Mouse (Mus musculus): ENCODE data around the gene Eif2ak3.

GRCm38 (mm10) chr6:70931801-70932200 is 87.5 kb downstream of the Eif2ak3 start:
- TF ChIP-seq CTCF (IDR thresholded peaks at IDR 0.05; ENCODE audit: borderline replicate concordance, control insufficient read depth, extremely low read depth, insufficient read depth, low read length, poor library complexity) = no peak
- TF ChIP-seq POLR2A (IDR thresholded peaks at IDR 0.05; ENCODE audit: control insufficient read depth, extremely low read depth, insufficient read depth, low read length, poor library complexity) = no peak

All from thymus, adult 2 months (tissue).